Mouse (Mus musculus) stomach, postnatal 0 days (tissue): ENCODE measurements at regions not wholly inside any gene's neighbourhood (a gene's known extent, or its start where the extent isn't known, plus 50 kb on each side); places are given as distances from the start of the nearest gene placed in this dataset.

ENCODE experiments used
- CTCF ChIP-seq: IDR thresholded peaks from 2 replicates; pipeline ENCODE4 v1.5.1; 2016; ENCODE audit warnings: antibody characterized with exemption, low read depth, mild to moderate bottlenecking, moderate library complexity
- EP300 ChIP-seq: optimal IDR thresholded peaks from 2 replicates; pipeline ENCODE3; 2016; ENCODE audit warnings: antibody characterized with exemption

DNA sequence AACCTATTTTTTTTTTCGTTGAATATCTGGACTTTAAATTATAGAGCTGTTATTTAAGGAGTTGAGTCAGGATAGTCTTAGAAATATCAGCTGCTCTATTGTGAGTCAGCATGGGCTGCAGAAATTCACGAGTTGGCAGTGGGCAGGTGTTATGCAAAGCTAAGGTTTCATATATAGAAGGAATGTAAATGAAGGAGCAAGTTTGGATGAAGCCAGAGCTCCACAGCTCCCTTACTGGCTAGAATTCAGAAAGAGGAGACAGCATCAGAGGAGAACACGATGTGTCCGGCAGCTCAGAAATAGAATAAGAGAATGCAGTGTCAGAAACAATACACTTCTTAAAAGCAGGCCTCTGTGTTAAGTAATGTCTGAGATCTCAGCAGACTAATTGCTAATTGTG is 400.9 kb downstream of the Trim52 start:
- no peak for TF ChIP-seq CTCF
- TF ChIP-seq EP300, result no peak
